Mouse (Mus musculus) adrenal gland, postnatal 36 days (tissue): ENCODE measurements around the gene Gm20721. TPM values are rescaled to one million over a fixed set of nuclear protein-coding genes. Genes with fewer than 3 reads are reported as not detected.
"Not testable (repeated sequence)": the region's sequence is repeated elsewhere in the genome, so short reads cannot be mapped to it uniquely, and the experiment has no call there.

Experiments used
- DNase-seq, 2 experiments: peaks; one replicate each; pipeline ENCODE4 v3.0.0; 2021; ENCODE audit warnings: mixed read lengths in 1 of 2
- long read RNA-seq, 2 experiments: library from polyadenylated mRNA; stranded (forward); transcript quantifications; one replicate each; pipeline ENCODE4 v2.0.0; 2021; ENCODE audit warnings: borderline sequencing depth in 2 of 2
- total RNA-seq, 2 experiments: library from RNA; stranded (reverse); gene quantifications; 2 replicates each; pipeline ENCODE4 v1.2.3; 2021

Gm20721 gene
- total RNA-seq = 1 to 10 TPM; 2.2 to 2.6 TPM
- long read RNA-seq, experiment 1, partial matches to known transcripts = 0 of 3 reads
- long read RNA-seq, experiment 1, other reads (novel, unspliced or antisense) = 3 of 3 reads
- long read RNA-seq, experiment 2, partial matches to known transcripts = 0 of 1 reads
- long read RNA-seq, experiment 2, other reads (novel, unspliced or antisense) = 1 of 1 reads

GRCm38 (mm10) chr2:174346612-174346998 is at the start of gene Gm20721:
Gene Gm20721 (minus strand): TSS chr2:174346712.
- DNase-seq = no peak

- peak; percentile 35 to 61 for DNase-seq
Observed at GRCm38 (mm10) chr2:174393383-174393782, 46.9 kb upstream of the Gm20721 start.

- DNase-seq = no peak
Observed at GRCm38 (mm10) chr2:174392554-174392953, 46.0 kb upstream of the Gm20721 start.

- peak in 1 of 2 experiments; percentile 16 for DNase-seq
Observed at GRCm38 (mm10) chr2:174391936-174392335, 45.4 kb upstream of the Gm20721 start.

GRCm38 (mm10) chr2:174381021-174381420 is 34.5 kb upstream of the Gm20721 start:
- no peak for DNase-seq

GRCm38 (mm10) chr2:174366571-174366970 is 20.1 kb upstream of the Gm20721 start:
- DNase-seq = no peak

GRCm38 (mm10) chr2:174359656-174360055 is 13.1 kb upstream of the Gm20721 start:
- DNase-seq = no peak

- no peak for DNase-seq
Observed at GRCm38 (mm10) chr2:174358516-174358915, 12.0 kb upstream of the Gm20721 start.

GRCm38 (mm10) chr2:174346999-174347668 is 622 bp upstream of the Gm20721 start:
- DNase-seq = not testable (repeated sequence)

- DNase-seq = no peak
Observed at GRCm38 (mm10) chr2:174344996-174345395, 1.5 kb downstream of the Gm20721 start.

- peak; percentile 81 to 88 for DNase-seq
Observed at GRCm38 (mm10) chr2:174344003-174344655, 2.4 kb downstream of the Gm20721 start.

- DNase-seq = peak in 1 of 2 experiments; percentile 48
Observed at GRCm38 (mm10) chr2:174343566-174343965, 2.9 kb downstream of the Gm20721 start.

- no peak for DNase-seq
Observed at GRCm38 (mm10) chr2:174342793-174343400, 3.6 kb downstream of the Gm20721 start.

- DNase-seq = no peak
Observed at GRCm38 (mm10) chr2:174340893-174341580, 5.5 kb downstream of the Gm20721 start.

GRCm38 (mm10) chr2:174340229-174340892 is 6.2 kb downstream of the Gm20721 start:
- DNase-seq = no peak

GRCm38 (mm10) chr2:174339701-174340100 is 6.8 kb downstream of the Gm20721 start:
- DNase-seq = no peak

GRCm38 (mm10) chr2:174337275-174337674 is 9.2 kb downstream of the Gm20721 start:
- no peak for DNase-seq

- peak; percentile 55 to 73 for DNase-seq
Observed at GRCm38 (mm10) chr2:174334415-174334814, 12.1 kb downstream of the Gm20721 start.

GRCm38 (mm10) chr2:174333239-174333890 is 13.1 kb downstream of the Gm20721 start:
- no peak for DNase-seq

- DNase-seq = no peak
Observed at GRCm38 (mm10) chr2:174331282-174332030, 15.1 kb downstream of the Gm20721 start.
